Mouse (Mus musculus): ENCODE data around the gene Sdf2l1. TPM values are rescaled to one million over a fixed set of nuclear protein-coding genes. Genes with fewer than 3 reads are reported as not detected.

The Sdf2l1 gene
- total and polyA plus RNA-seq, 3 experiments = 249 to 263 TPM; not detected in 1

- no peak for TF ChIP-seq USF2 (IDR thresholded peaks at IDR 0.05; ENCODE audit: borderline replicate concordance in 1 of 2, insufficient read depth in 1 of 2, low read depth in 1 of 2, low read length in 2 of 2)
- no peak for TF ChIP-seq UBTF (IDR thresholded peaks at IDR 0.05; ENCODE audit: borderline replicate concordance, insufficient read depth, low read depth, low read length)
- no peak for TF ChIP-seq RAD21 (IDR thresholded peaks at IDR 0.05; ENCODE audit: low read depth, low read length)
- peak; percentile 99 for TF ChIP-seq MAX (IDR thresholded peaks at IDR 0.05; ENCODE audit: low read length)
- TF ChIP-seq JUND (IDR thresholded peaks at IDR 0.05; ENCODE audit: low read depth, low read length) = no peak
- TF ChIP-seq CHD2 (IDR thresholded peaks at IDR 0.05; ENCODE audit: low read length) = no peak
- no peak for TF ChIP-seq TAL1 (IDR thresholded peaks at IDR 0.05; ENCODE audit: low read length)
- peak; percentile 91 for TF ChIP-seq BHLHE40 (IDR thresholded peaks at IDR 0.05; ENCODE audit: borderline replicate concordance, low read depth, low read length)
- TF ChIP-seq USF1 (IDR thresholded peaks at IDR 0.05; ENCODE audit: low read depth, low read length) = peak; percentile 20; the same call in 1 of the 2 replicates
- TF ChIP-seq MEF2A (IDR thresholded peaks at IDR 0.05; ENCODE audit: extremely low read depth, insufficient replicate concordance, low read depth, low read length, poor library complexity, severe bottlenecking) = no peak
Measured at GRCm38 (mm10) chr16:17147391-17147929, 15.3 kb upstream of the Sdf2l1 start (continued).

- Histone ChIP-seq H3K36me3 (ENCODE audit: control insufficient read depth in 1 of 2, insufficient read depth in 2 of 2, low read length in 2 of 2) (peaks cover 0 to 9% of the 10 kb centered on the region in 2 experiments; a peak in 2 of 4 replicates), H3K4me1 (ENCODE audit: control insufficient read depth in 1 of 2, insufficient read depth in 2 of 2, low read length in 2 of 2) (peaks cover 2 to 8% of the 10 kb centered on the region in 2 experiments; a peak in 3 of 4 replicates)
- TF ChIP-seq POLR2AphosphoS2 (IDR thresholded peaks at IDR 0.05; ENCODE audit: low read length) (0 out of 2 replicates have a peak, but pooled peaks have one; percentile 20), SMC3 (IDR thresholded peaks at IDR 0.05; ENCODE audit: low read depth, low read length) (peak; percentile 37), HCFC1 (IDR thresholded peaks at IDR 0.05; ENCODE audit: low read depth, low read length) (peak; percentile 70; the same call in 1 of the 2 replicates), RCOR1 (IDR thresholded peaks at IDR 0.05; ENCODE audit: low read depth, low read length) (no peak), MAX (IDR thresholded peaks at IDR 0.05; ENCODE audit: low read length) (no peak), MAZ (IDR thresholded peaks at IDR 0.05; ENCODE audit: low read depth, low read length) (no peak), BHLHE40 (IDR thresholded peaks at IDR 0.05; ENCODE audit: borderline replicate concordance, low read depth, low read length) (no peak), ZNF384 (IDR thresholded peaks at IDR 0.05; ENCODE audit: low read depth, low read length) (peak; percentile 68; the same call in 1 of the 2 replicates), RAD21 (IDR thresholded peaks at IDR 0.05; ENCODE audit: low read depth, low read length) (peak; percentile 4), MYB (IDR thresholded peaks at IDR 0.05; ENCODE audit: low read depth, low read length) (no peak), ZC3H11A (IDR thresholded peaks at IDR 0.05; ENCODE audit: low read depth, low read length) (no peak), TCF12 (IDR thresholded peaks at IDR 0.05; ENCODE audit: low read depth, low read length) (0 out of 2 replicates have a peak, but pooled peaks have one; percentile 16), MYC (IDR thresholded peaks at IDR 0.05; ENCODE audit: low read depth, low read length) (peak; percentile 83), GATA1 (IDR thresholded peaks at IDR 0.05; ENCODE audit: low read depth, low read length) (no peak), GABPA (IDR thresholded peaks at IDR 0.05; ENCODE audit: low read depth, low read length) (no peak), POLR2AphosphoS5 (IDR thresholded peaks at IDR 0.05; ENCODE audit: borderline replicate concordance, low read depth, low read length) (no peak), ZMIZ1 (IDR thresholded peaks at IDR 0.05; ENCODE audit: low read depth, low read length) (no peak; the same call in 1 of the 2 replicates), CTCF (IDR thresholded peaks at IDR 0.05 in 2 of 3, conservative IDR thresholded peaks at IDR 0.05 in 1 of 3; ENCODE audit: control insufficient read depth in 1 of 3, insufficient read depth in 1 of 3, low read depth in 2 of 3, low read length in 3 of 3, poor library complexity in 1 of 3, severe bottlenecking in 1 of 3) (peak in 2 of 3 experiments; percentile 56 to 63; a peak in 5 of 6 replicates), E2F4 (IDR thresholded peaks at IDR 0.05; ENCODE audit: borderline replicate concordance, low read depth, low read length) (no peak), USF1 (IDR thresholded peaks at IDR 0.05; ENCODE audit: low read depth, low read length) (no peak), ETS1 (IDR thresholded peaks at IDR 0.05; ENCODE audit: low read depth, low read length) (no peak), ZKSCAN1 (IDR thresholded peaks at IDR 0.05; ENCODE audit: low read depth, low read length) (no peak), MAFK (IDR thresholded peaks at IDR 0.05; ENCODE audit: borderline replicate concordance, low read depth, low read length) (no peak), TAL1 (IDR thresholded peaks at IDR 0.05; ENCODE audit: low read length) (no peak), ELF1 (IDR thresholded peaks at IDR 0.05; ENCODE audit: low read depth, low read length) (no peak), TBP (IDR thresholded peaks at IDR 0.05; ENCODE audit: low read depth, low read length) (peak; percentile 76), POLR2A (IDR thresholded peaks at IDR 0.05; ENCODE audit: control insufficient read depth in 1 of 2, insufficient read depth in 1 of 2, low read depth in 1 of 2, low read length in 2 of 2, poor library complexity in 1 of 2) (peak; percentile 64 to 80; a peak in 2 of 4 replicates), SIN3A (IDR thresholded peaks at IDR 0.05; ENCODE audit: low read length) (0 out of 2 replicates have a peak, but pooled peaks have one; percentile 54), USF2 (IDR thresholded peaks at IDR 0.05; ENCODE audit: borderline replicate concordance in 1 of 2, insufficient read depth in 1 of 2, low read depth in 1 of 2, low read length in 2 of 2) (no peak)
Measured at GRCm38 (mm10) chr16:17146772-17147235, 14.6 kb upstream of the Sdf2l1 start, which contains the start of gene Ccdc116. Gene Ccdc116, minus strand, starts transcription at chr16:17147229.

More at GRCm38 (mm10) chr16:17146772-17147235, 14.6 kb upstream of the Sdf2l1 start, which contains the start of gene Ccdc116:
- H3K27ac ChIP-seq (ENCODE audit: control insufficient read depth, low read depth, low read length) = peak within 1 kb of the TSS; percentile 46
- peaks cover 18% of the 10 kb centered on the region for H3K79me2 ChIP-seq (ENCODE audit: control insufficient read depth, insufficient read depth, low read length, poor library complexity)
- H3K9me3 ChIP-seq (replicated peaks; ENCODE audit: insufficient read depth, low read length) = no peaks in the 10 kb centered on the region
- peak within 1 kb of the TSS; percentile 68 to 69 for H3K4me3 ChIP-seq (ENCODE audit: control insufficient read depth in 1 of 2, insufficient read depth in 1 of 2, low read depth in 2 of 2, low read length in 2 of 2)
- DNase-seq (ENCODE audit: low read depth, low spot score) = peak; percentile 96
- H3K27me3 ChIP-seq (ENCODE audit: control insufficient read depth in 1 of 2, insufficient read depth in 2 of 2, low read length in 2 of 2) = no peaks in the 10 kb centered on the region
- H3K9ac ChIP-seq (ENCODE audit: control insufficient read depth, low read depth, low read length, poor library complexity, severe bottlenecking) = peak within 1 kb of the TSS; percentile 67
